Mouse (Mus musculus) kidney, postnatal 10 days (tissue): ENCODE results near the gene Tas2r121.
"Not testable (repeated sequence)": the region's sequence is repeated elsewhere in the genome, so short reads cannot be mapped to it uniquely, and the experiment has no call there.

ENCODE experiments used
- DNase-seq: peaks from one replicate; pipeline ENCODE4 v3.0.0; 2021; ENCODE audit warnings: mixed read lengths

Tas2r121 gene

GRCm38 (mm10) chr6:132700907-132701306, at the start of gene Tas2r121:
Gene Tas2r121 (minus strand): TSS chr6:132701007.
- DNase-seq: no peak

GRCm38 (mm10) chr6:132750206-132750605, 49.4 kb upstream of the Tas2r121 start:
- DNase-seq: no peak

- DNase-seq: no peak
These were observed 37.1 kb upstream of the Tas2r121 start, which contains the start of gene Tas2r115 for GRCm38 (mm10) chr6:132737935-132738334. Gene Tas2r115 (minus strand): TSS chr6:132738035.

- no peak for DNase-seq
These were observed 11.0 kb upstream of the Tas2r121 start, which contains the start of gene Tas2r122 for GRCm38 (mm10) chr6:132711828-132712227. Gene Tas2r122 (minus strand): TSS chr6:132711928.

GRCm38 (mm10) chr6:132691596-132691995, 9.2 kb downstream of the Tas2r121 start:
- not testable (repeated sequence) for DNase-seq

- DNase-seq: no peak
These were observed 44.2 kb downstream of the Tas2r121 start, which contains the start of gene Tas2r120 for GRCm38 (mm10) chr6:132656653-132657052. Gene Tas2r120 (plus strand): TSS chr6:132656953.

GRCm38 (mm10) chr6:132651426-132651825, 49.4 kb downstream of the Tas2r121 start, which contains the start of gene A630073D07Rik:
Gene A630073D07Rik (minus strand): TSS chr6:132651526.
- DNase-seq: no peak
